Mouse (Mus musculus) E14TG2a.4 (cell line): ENCODE measurements at regions not wholly inside any gene's neighbourhood (a gene's known extent, or its start where the extent isn't known, plus 50 kb on each side); places are given as distances from the start of the nearest gene placed in this dataset.

ENCODE experiments used
- H3K27me3 ChIP-seq: 2 replicates; pipeline ENCODE4 v1.6.1; 2014; ENCODE audit warnings: low read length, control low read depth; ENCODE audit not compliant: insufficient read depth
- H3K36me3 ChIP-seq: 2 replicates; pipeline ENCODE4 v1.6.1; 2014; ENCODE audit warnings: low read length, control low read depth; ENCODE audit not compliant: insufficient read depth
- H3K4me1 ChIP-seq: replicated peaks from 2 replicates; pipeline ENCODE4 v1.6.1; 2014; ENCODE audit warnings: low read depth, low read length, control low read depth
- H3K4me3 ChIP-seq: replicated peaks from 2 replicates; pipeline ENCODE4 v1.5.1; 2014; ENCODE audit warnings: mild to moderate bottlenecking, low read length
- H3K9me3 ChIP-seq: 2 replicates; pipeline ENCODE4 v1.6.1; 2014; ENCODE audit warnings: low read length, control low read depth
- CTCF ChIP-seq: conservative IDR thresholded peaks from 2 replicates; pipeline ENCODE4 v1.5.1; 2014; ENCODE audit warnings: low read length
- NANOG ChIP-seq: IDR thresholded peaks from 2 replicates; pipeline ENCODE4 v1.6.1; 2014; ENCODE audit warnings: borderline replicate concordance, low read length, mixed read lengths
- POU5F1 ChIP-seq: IDR thresholded peaks from 2 replicates; pipeline ENCODE4 v1.6.1; 2014; ENCODE audit warnings: low read length, borderline replicate concordance

DNA sequence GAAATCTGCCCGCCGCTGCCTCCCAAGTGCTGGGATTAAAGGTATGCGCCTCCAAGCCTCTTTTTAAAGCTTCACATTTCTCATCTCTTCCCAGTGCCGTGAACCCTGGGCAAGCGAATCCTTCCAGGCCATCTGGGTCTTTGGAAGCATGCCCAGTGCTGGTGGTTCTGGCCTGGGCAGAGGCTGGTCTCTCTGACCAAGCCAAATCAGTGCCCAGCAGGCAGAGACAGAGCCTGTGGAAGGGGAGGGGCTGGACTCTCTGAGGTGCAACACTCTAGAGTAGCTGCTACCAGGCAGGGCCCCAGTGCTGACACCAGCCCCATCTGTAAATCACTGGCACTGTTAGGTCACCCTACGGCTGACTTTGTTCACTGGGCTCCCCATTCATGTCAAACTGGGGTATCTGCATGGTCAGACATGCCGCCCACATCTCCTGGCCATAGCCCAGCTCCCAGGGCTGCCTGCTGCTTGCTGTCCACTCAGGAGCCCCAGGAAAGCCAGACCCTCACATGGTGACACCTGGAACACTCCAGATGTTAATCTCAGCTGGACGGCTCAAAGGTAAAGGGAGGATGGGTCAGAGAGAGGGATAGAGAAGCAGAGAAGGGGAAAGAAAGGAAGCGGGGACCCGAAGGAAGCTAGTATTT lies 64.3 kb upstream of the Kazn start:
- Histone ChIP-seq H3K9me3 (no peaks in the 10 kb centered on the region), H3K4me3 (no peak overlapping the region), H3K36me3 (no peaks in the 10 kb centered on the region), H3K4me1 (no peaks in the 10 kb centered on the region), H3K27me3 (peaks cover 25% of the 10 kb centered on the region)
- no peak for TF ChIP-seq CTCF

GRCm38 (mm10) chr4:142302724-142303120 lies 63.5 kb upstream of the Kazn start:
- Histone ChIP-seq H3K4me1 (no peaks in the 10 kb centered on the region), H3K27me3 (peaks cover 25% of the 10 kb centered on the region), H3K36me3 (no peaks in the 10 kb centered on the region), H3K4me3 (no peak overlapping the region), H3K9me3 (no peaks in the 10 kb centered on the region)
- TF ChIP-seq NANOG (no peak), POU5F1 (no peak), CTCF (no peak)

GRCm38 (mm10) chr4:142302041-142302723 lies 63.0 kb upstream of the Kazn start:
- Histone ChIP-seq H3K36me3 (no peaks in the 10 kb centered on the region), H3K9me3 (no peaks in the 10 kb centered on the region), H3K4me3 (no peak overlapping the region), H3K27me3 (peaks cover 23% of the 10 kb centered on the region), H3K4me1 (no peaks in the 10 kb centered on the region)
- no peak for TF ChIP-seq NANOG
- TF ChIP-seq POU5F1, result no peak
- TF ChIP-seq CTCF, result no peak

DNA sequence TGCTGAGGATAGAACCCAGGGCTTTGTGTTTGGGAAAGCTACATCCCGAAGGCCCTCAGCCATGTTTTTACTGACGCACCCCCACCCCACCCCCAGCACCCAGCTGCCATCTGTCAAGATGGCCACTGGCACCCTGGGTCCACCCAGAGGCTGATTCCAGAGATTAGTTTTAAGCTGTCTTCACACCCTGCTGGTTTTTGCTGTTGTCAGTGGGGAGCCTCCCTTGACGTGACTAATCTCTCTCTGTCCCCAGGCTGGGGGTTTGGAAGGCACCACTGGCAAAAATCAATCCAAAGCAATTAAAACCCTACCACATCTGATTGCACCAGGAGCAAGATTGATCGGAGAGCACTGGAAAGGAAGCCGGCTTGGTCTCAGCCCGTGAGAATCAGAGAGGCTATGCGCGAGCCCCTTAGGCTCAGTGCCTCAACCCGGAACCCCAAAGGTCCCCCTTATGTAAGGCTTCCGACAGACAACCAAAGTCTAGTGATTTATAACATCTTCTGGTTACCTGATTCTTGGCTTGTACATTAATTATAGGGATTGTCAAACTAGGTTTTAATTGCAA lies 59.7 kb upstream of the Kazn start:
- TF ChIP-seq NANOG (no peak), POU5F1 (no peak), CTCF (no peak)
- H3K27me3 ChIP-seq, result peaks cover 15% of the 10 kb centered on the region
- no peaks in the 10 kb centered on the region for H3K4me1 ChIP-seq
- H3K4me3 ChIP-seq, result no peak overlapping the region
- H3K36me3 ChIP-seq, result no peaks in the 10 kb centered on the region
- H3K9me3 ChIP-seq, result no peaks in the 10 kb centered on the region

DNA sequence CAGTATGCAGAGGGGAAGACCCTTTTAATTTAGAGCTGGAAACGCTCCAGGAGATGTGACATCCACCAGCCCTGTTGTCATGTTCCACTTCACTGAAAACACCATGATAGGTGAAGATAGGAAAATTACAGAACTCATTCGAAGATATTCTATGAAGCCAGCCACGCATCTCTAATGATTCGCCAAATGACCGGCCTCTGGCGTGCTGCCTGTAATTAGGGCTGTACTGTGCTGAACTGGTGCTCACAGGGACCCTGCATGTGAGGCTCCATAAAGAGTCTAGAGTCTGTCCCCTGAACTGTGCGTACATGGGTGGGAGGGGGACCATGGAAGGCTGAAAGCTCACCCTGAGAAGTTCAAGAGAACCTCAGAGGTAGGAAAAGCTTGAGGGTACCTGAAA lies 53.6 kb upstream of the Kazn start:
- Histone ChIP-seq H3K4me1 (no peaks in the 10 kb centered on the region), H3K36me3 (no peaks in the 10 kb centered on the region), H3K27me3 (peaks cover 16% of the 10 kb centered on the region), H3K9me3 (no peaks in the 10 kb centered on the region), H3K4me3 (no peak overlapping the region)
- TF ChIP-seq NANOG (no peak), POU5F1 (no peak), CTCF (no peak)

DNA sequence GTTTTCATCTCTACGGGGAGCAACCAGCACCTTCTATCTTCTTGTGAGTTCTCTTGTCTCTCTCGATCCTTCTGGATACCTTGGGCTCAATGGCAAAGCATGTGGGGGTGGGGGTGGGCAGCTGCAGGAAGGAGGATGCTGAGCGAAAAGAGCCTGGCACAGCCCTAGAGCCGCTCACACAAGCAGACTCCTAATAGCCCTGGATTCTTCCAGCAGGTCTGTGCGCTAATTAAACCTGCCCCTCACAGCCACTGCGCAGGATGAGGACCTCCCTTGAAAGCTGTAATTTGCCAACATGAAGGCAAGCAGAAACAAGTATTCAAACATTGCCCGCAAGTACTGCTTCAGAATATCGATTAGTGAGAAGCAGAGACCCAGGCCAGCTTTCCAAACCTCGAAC lies 53.1 kb upstream of the Kazn start:
- Histone ChIP-seq H3K4me3 (no peak overlapping the region), H3K9me3 (no peaks in the 10 kb centered on the region), H3K36me3 (no peaks in the 10 kb centered on the region), H3K4me1 (no peaks in the 10 kb centered on the region), H3K27me3 (peaks cover 16% of the 10 kb centered on the region)
- TF ChIP-seq CTCF (no peak), POU5F1 (no peak), NANOG (no peak)

DNA sequence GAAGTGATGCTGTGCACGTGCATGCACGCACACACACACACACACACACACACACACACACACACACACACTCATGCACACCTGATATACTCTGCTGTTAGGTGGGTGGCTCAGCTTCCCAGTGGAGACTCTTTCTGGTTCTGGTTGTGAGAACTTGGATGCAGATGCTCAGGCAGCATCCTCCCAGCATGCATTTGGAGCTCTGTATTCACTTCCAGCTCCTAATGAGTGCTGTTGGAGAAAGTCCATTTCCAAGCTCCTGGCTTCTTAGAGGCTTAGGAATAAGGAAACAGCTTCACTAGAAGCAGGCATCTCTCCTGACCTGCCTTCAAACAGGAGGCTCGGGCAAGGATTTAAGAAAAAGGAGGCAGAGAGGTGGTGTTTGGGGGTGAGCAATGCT lies 52.2 kb upstream of the Kazn start:
- H3K36me3 ChIP-seq, result no peaks in the 10 kb centered on the region
- H3K4me1 ChIP-seq, result no peaks in the 10 kb centered on the region
- H3K4me3 ChIP-seq, result no peak overlapping the region
- TF ChIP-seq CTCF, result no peak
- TF ChIP-seq POU5F1, result no peak
- no peak for TF ChIP-seq NANOG
- H3K9me3 ChIP-seq, result no peaks in the 10 kb centered on the region
- H3K27me3 ChIP-seq, result peaks cover 16% of the 10 kb centered on the region
